Mouse (Mus musculus): Measurements from ENCODE around the gene Aldh3a1. TPM values are rescaled to one million over a fixed set of nuclear protein-coding genes. Genes with fewer than 3 reads are reported as not detected.
"Not testable (repeated sequence)": the region's sequence is repeated elsewhere in the genome, so short reads cannot be mapped to it uniquely, and the experiment has no call there.

The Aldh3a1 gene
- polyA plus RNA-seq, 1 experiment from 2014 or later = not detected

DNA sequence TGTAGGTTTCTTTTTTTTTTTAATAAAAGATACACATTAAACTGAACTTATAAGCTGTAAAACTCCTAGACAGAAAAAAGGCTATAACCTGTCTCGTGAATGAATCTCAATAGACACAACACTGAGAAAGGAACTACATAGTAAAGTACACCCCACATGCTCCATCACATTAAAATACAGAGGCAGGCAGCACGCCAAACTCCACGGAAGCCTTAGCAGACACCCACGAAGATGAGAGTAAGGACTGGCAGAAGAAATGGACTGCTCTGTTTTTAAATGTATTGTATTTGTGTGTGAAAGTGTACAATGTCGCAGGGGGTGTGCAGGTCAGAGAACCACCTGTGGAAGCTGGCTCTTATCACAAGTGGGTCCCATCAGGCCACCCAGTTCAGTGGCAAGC is 37.2 kb upstream of the Aldh3a1 start:
- H3K4me2 ChIP-seq (ENCODE audit: low read length) = no peak overlapping the region
- no peaks in the 10 kb centered on the region for H3K9me3 ChIP-seq (ENCODE audit: control insufficient read depth, low read length)
- peaks cover 32% of the 10 kb centered on the region for H3K36me3 ChIP-seq (ENCODE audit: control insufficient read depth, insufficient read depth, low read length)
- 81% methylated on average over 5 of the region's 5 CpGs for WGBS
- ATAC-seq (replicated peaks; ENCODE audit: low FRiP score, low TSS enrichment, low read depth) (no peak), DNase-seq (ENCODE audit: low spot score) (no peak)
- H3K4me1 ChIP-seq (replicated peaks; ENCODE audit: control insufficient read depth, insufficient read depth, low read length) = peaks cover 24% of the 10 kb centered on the region
- H3K27me3 ChIP-seq (replicated peaks; ENCODE audit: control insufficient read depth, insufficient read depth, low read length) = no peaks in the 10 kb centered on the region
- H3K4me3 ChIP-seq (ENCODE audit: low read depth, low read length) = no peak overlapping the region
- no peak overlapping the region for H3K9ac ChIP-seq (ENCODE audit: low read length)
- H3K27ac ChIP-seq (ENCODE audit: low read depth) = no peak overlapping the region

DNA sequence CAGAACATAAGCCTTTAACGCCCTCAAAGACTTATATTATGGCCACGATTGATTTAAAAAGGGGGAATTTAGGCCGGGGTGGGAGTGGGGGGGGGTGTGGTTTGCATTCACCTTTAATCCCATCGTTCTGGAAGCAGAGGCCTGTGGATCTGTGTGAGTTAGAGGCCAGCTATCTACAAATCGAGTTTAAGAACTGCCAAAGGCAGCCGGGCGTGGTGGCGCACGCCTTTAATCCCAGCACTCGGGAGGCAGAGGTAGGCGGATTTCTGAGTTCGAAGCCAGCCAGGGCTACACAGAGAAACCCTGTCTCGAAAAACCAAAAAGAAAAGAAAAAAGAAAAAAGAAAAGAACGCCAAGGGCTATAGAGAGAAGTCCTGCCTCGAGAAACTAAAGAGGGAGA is 33.9 kb upstream of the Aldh3a1 start:
- not testable (repeated sequence) for H3K9me3 ChIP-seq (ENCODE audit: control insufficient read depth, low read length); H3K27ac ChIP-seq (ENCODE audit: low read depth); H3K27me3 ChIP-seq (replicated peaks; ENCODE audit: control insufficient read depth, insufficient read depth, low read length); H3K9ac ChIP-seq (ENCODE audit: low read length); ATAC-seq (replicated peaks; ENCODE audit: low FRiP score, low TSS enrichment, low read depth); DNase-seq (ENCODE audit: low spot score); H3K36me3 ChIP-seq (ENCODE audit: control insufficient read depth, insufficient read depth, low read length)
- Histone ChIP-seq H3K4me1 (replicated peaks; ENCODE audit: control insufficient read depth, insufficient read depth, low read length) (peaks cover 24% of the 10 kb centered on the region), H3K4me3 (ENCODE audit: low read depth, low read length) (peak overlapping the region; percentile 100), H3K4me2 (ENCODE audit: low read length) (peak overlapping the region; percentile 53)
- 32% methylated on average over 15 of the region's 15 CpGs for WGBS

DNA sequence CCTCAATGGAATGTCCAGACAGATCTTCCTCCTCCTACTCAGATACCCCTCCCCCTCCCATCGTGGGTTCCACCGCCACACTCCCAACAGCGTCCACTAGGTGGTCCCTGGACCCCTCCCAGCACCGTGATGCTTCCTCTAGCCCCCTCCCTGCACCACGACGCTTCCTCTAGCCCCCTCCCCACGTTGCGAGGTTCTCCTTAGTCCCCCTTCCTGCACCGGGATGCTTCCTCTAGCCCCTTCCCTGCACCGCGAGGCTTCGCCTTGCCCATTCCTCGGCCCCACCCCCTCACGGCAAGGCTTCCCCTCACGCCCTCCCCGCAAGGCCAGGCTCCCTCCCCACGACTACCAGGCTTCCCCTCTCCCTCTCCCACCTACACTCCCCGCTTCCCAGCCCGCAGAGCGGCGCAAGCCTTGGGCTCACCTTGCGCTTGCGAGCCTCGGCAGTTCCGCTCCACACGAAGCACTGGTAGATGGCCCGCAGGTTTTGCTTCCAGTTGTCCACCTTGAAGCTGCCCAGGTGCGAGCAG is 33.0 kb upstream of the Aldh3a1 start:
- Histone ChIP-seq H3K9me3 (ENCODE audit: control insufficient read depth, low read length) (no peaks in the 10 kb centered on the region), H3K36me3 (ENCODE audit: control insufficient read depth, insufficient read depth, low read length) (no peaks in the 10 kb centered on the region), H3K4me1 (replicated peaks; ENCODE audit: control insufficient read depth, insufficient read depth, low read length) (peaks cover 21% of the 10 kb centered on the region), H3K4me3 (ENCODE audit: low read depth, low read length) (peak overlapping the region; percentile 100), H3K27me3 (replicated peaks; ENCODE audit: control insufficient read depth, insufficient read depth, low read length) (no peaks in the 10 kb centered on the region), H3K9ac (ENCODE audit: low read length) (peak overlapping the region; percentile 99), H3K4me2 (ENCODE audit: low read length) (peak overlapping the region; percentile 53), H3K27ac (ENCODE audit: low read depth) (peak overlapping the region; percentile 98)
- WGBS = under 1% methylated on average over 28 of the region's 28 CpGs
- DNase-seq (ENCODE audit: low spot score) = peak; percentile 94
- peak; percentile 38 for ATAC-seq (replicated peaks; ENCODE audit: low FRiP score, low TSS enrichment, low read depth)

DNA sequence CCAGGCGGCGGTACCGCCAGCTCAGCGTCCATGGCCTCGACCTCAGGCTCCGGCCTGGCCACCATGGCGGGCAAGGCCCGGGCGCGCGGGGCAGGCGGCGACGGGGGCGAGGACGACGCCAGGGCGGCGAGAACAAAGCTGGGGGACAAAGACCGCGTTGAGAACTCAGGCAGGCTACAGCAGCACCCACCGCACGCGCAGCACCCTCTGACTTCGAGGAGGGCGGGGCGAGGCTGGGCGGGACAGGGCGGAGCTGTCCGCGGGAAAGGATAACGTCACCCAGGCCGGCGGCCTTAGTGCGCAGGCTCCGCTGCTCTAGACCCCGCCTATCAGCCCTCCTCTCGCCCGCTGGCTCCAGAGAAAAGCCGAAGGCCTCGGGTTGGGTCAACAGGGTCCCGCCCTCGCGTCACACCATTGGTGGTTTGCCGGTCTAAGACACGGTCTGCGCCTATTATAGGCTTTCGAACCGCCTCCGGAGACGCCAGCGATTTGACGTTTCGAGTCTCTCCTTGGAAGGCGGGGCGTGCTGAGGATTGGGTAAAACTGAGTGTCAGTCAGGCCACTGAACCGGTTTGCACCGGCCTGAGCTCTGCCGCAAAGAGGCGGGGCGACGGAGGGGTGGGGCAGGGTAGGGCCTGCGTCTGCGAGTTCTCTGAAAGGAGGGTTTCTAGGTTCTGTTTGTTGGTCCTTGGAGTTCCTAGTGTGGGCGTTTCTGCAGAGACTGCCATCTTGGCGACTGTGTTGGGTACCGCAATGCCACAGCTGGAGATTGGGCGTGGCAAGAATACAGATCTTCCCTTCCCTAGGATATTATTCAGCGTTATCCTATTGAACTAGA is 32.3 kb upstream of the Aldh3a1 start, which contains the start of gene Usp22:
Gene Usp22, minus strand, starts transcription at position 235 of the 838 bp plus-strand sequence.
- DNase-seq (ENCODE audit: low spot score) (peak; percentile 98), ATAC-seq (replicated peaks; ENCODE audit: low FRiP score, low TSS enrichment, low read depth) (peak; percentile 98)
- Histone ChIP-seq H3K27me3 (replicated peaks; ENCODE audit: control insufficient read depth, insufficient read depth, low read length) (no peaks in the 10 kb centered on the region), H3K36me3 (ENCODE audit: control insufficient read depth, insufficient read depth, low read length) (no peaks in the 10 kb centered on the region), H3K4me1 (replicated peaks; ENCODE audit: control insufficient read depth, insufficient read depth, low read length) (peaks cover 21% of the 10 kb centered on the region), H3K9ac (ENCODE audit: low read length) (peak within 1 kb of the TSS; percentile 99), H3K4me2 (ENCODE audit: low read length) (peak within 1 kb of the TSS; percentile 53), H3K4me3 (ENCODE audit: low read depth, low read length) (peak within 1 kb of the TSS; percentile 100), H3K9me3 (ENCODE audit: control insufficient read depth, low read length) (no peaks in the 10 kb centered on the region), H3K27ac (ENCODE audit: low read depth) (peak within 1 kb of the TSS; percentile 98)
- under 1% methylated on average over 65 of the region's 69 CpGs for WGBS

DNA sequence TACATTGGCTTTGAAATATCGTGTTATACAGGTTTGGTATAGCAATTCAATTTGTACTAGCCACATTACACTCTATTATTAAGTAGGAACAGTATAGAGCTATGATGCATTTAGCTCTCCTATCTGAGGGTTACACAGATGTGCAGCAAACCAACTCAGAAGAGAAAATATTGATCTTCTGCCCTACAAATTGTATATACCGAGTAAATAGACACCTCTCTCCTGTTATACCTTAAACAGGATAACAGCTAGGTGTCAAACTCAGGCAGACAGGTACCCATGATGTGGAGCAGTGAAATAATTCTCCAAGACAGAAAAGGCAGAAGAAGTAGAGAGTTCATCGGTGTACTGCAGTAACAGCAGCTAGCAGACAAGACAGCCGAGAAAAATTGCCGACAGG is 31.6 kb upstream of the Aldh3a1 start:
- Histone ChIP-seq H3K4me2 (ENCODE audit: low read length) (peak overlapping the region; percentile 47), H3K27ac (ENCODE audit: low read depth) (no peak overlapping the region), H3K4me1 (replicated peaks; ENCODE audit: control insufficient read depth, insufficient read depth, low read length) (peaks cover 21% of the 10 kb centered on the region), H3K9me3 (ENCODE audit: control insufficient read depth, low read length) (no peaks in the 10 kb centered on the region), H3K36me3 (ENCODE audit: control insufficient read depth, insufficient read depth, low read length) (no peaks in the 10 kb centered on the region), H3K27me3 (replicated peaks; ENCODE audit: control insufficient read depth, insufficient read depth, low read length) (no peaks in the 10 kb centered on the region), H3K4me3 (ENCODE audit: low read depth, low read length) (peak overlapping the region; percentile 100), H3K9ac (ENCODE audit: low read length) (no peak overlapping the region)
- WGBS = 74% methylated on average over 5 of the region's 5 CpGs
- DNase-seq (ENCODE audit: low spot score) = no peak
- no peak for ATAC-seq (replicated peaks; ENCODE audit: low FRiP score, low TSS enrichment, low read depth)

DNA sequence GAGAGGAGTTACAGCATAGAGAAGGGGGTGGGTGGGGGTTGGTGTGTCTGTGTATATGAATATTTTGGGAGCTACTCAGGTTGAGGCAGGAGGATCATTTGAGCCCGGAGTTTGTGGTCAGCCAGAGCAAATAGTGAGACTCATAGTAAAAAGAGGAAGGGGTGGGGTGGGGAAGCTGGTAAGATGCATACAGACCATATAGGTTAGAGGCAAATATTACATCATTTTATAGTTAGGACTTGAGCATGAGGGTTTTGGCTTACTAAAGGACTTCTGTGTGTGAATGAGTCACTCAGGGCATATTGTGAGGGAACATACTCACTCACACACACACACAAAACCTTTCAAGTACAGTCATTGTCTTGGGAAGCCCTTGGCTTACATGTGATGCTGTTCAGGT is 31.0 kb upstream of the Aldh3a1 start:
- ATAC-seq (replicated peaks; ENCODE audit: low FRiP score, low TSS enrichment, low read depth) = no peak
- no peak overlapping the region for H3K9ac ChIP-seq (ENCODE audit: low read length)
- no peaks in the 10 kb centered on the region for H3K36me3 ChIP-seq (ENCODE audit: control insufficient read depth, insufficient read depth, low read length)
- no peak overlapping the region for H3K4me3 ChIP-seq (ENCODE audit: low read depth, low read length)
- WGBS = 88% methylated on average over 1 of the region's 1 CpGs
- peaks cover 16% of the 10 kb centered on the region for H3K4me1 ChIP-seq (replicated peaks; ENCODE audit: control insufficient read depth, insufficient read depth, low read length)
- H3K27ac ChIP-seq (ENCODE audit: low read depth) = no peak overlapping the region
- no peak for DNase-seq (ENCODE audit: low spot score)
- H3K27me3 ChIP-seq (replicated peaks; ENCODE audit: control insufficient read depth, insufficient read depth, low read length) = no peaks in the 10 kb centered on the region
- H3K4me2 ChIP-seq (ENCODE audit: low read length) = no peak overlapping the region
- no peaks in the 10 kb centered on the region for H3K9me3 ChIP-seq (ENCODE audit: control insufficient read depth, low read length)

DNA sequence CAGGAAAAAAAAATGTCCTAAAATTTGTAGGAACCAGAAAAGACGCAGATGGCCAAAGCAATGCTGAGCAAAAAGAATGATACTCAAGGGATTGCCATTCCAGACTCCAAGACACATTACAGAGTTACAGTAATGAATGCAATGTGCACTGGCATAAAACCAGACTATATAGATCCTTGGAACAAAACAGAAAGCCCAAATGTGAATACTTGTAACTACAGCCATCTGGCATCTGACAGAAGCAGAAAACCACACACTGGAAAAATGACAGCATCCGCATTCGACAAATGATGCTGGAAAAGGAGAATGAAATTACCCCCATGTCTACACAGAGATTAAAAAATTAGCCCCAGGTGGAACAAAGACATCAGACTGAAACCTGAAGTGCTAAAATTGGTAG is 27.0 kb upstream of the Aldh3a1 start:
- H3K4me2 ChIP-seq (ENCODE audit: low read length) = no peak overlapping the region
- H3K27me3 ChIP-seq (replicated peaks; ENCODE audit: control insufficient read depth, insufficient read depth, low read length) = no peaks in the 10 kb centered on the region
- H3K9ac ChIP-seq (ENCODE audit: low read length) = no peak overlapping the region
- ATAC-seq (replicated peaks; ENCODE audit: low FRiP score, low TSS enrichment, low read depth) (no peak), DNase-seq (ENCODE audit: low spot score) (no peak)
- no peaks in the 10 kb centered on the region for H3K9me3 ChIP-seq (ENCODE audit: control insufficient read depth, low read length)
- 87% methylated on average over 3 of the region's 3 CpGs for WGBS
- no peak overlapping the region for H3K4me3 ChIP-seq (ENCODE audit: low read depth, low read length)
- H3K27ac ChIP-seq (ENCODE audit: low read depth) = no peak overlapping the region
- H3K4me1 ChIP-seq (replicated peaks; ENCODE audit: control insufficient read depth, insufficient read depth, low read length) = no peaks in the 10 kb centered on the region; the same call in 1 of the 2 replicates
- no peaks in the 10 kb centered on the region for H3K36me3 ChIP-seq (ENCODE audit: control insufficient read depth, insufficient read depth, low read length)

DNA sequence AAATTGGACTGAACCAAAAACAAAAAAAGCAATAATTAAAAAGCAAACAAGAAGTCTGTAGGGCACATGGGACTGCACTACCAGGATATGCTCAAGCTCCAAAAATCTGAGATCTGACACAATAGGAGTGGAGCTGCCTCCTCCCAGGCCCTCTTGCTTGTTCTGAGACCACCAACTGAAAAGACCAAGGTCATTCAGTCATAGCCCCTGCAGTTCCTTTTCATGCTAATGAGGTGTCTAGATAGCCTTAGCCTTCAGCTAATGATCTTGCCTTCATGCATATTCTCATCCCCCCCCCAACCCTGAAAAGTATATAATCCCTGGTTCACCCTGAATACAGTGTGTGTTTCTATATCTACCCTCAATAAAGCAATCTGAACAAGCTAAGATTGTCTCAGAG is 25.7 kb upstream of the Aldh3a1 start:
- H3K4me1 ChIP-seq (replicated peaks; ENCODE audit: control insufficient read depth, insufficient read depth, low read length) = no peaks in the 10 kb centered on the region
- no peaks in the 10 kb centered on the region for H3K36me3 ChIP-seq (ENCODE audit: control insufficient read depth, insufficient read depth, low read length)
- H3K4me3 ChIP-seq (ENCODE audit: low read depth, low read length) = no peak overlapping the region
- H3K9me3 ChIP-seq (ENCODE audit: control insufficient read depth, low read length) = no peaks in the 10 kb centered on the region
- no peak overlapping the region for H3K27ac ChIP-seq (ENCODE audit: low read depth)
- H3K27me3 ChIP-seq (replicated peaks; ENCODE audit: control insufficient read depth, insufficient read depth, low read length) = no peaks in the 10 kb centered on the region
- ATAC-seq (replicated peaks; ENCODE audit: low FRiP score, low TSS enrichment, low read depth) (no peak), DNase-seq (ENCODE audit: low spot score) (no peak)
- H3K9ac ChIP-seq (ENCODE audit: low read length) = no peak overlapping the region
- no peak overlapping the region for H3K4me2 ChIP-seq (ENCODE audit: low read length)

DNA sequence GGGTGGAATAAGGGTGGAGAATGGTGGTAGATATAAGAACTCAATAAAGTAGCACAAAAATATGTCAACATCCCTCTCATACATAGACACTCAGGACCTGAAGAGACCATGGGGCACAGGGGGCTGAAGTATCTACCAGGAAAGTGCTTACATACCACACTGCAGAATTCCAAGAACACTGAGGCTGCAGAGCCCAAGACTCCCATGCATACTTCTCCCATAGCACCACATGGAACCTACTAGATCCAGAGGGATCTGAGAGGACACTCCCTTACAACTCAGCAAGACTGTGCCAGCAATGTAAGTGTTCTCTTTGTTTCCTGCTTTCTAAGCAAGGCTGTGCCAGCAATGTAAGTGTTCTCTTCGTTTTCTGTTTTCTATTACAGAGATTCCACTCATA is 23.5 kb upstream of the Aldh3a1 start:
- 96% methylated on average over 1 of the region's 1 CpGs for WGBS
- DNase-seq (ENCODE audit: low spot score) (no peak), ATAC-seq (replicated peaks; ENCODE audit: low FRiP score, low TSS enrichment, low read depth) (no peak)
- Histone ChIP-seq H3K4me1 (replicated peaks; ENCODE audit: control insufficient read depth, insufficient read depth, low read length) (no peaks in the 10 kb centered on the region), H3K4me2 (ENCODE audit: low read length) (no peak overlapping the region), H3K9me3 (ENCODE audit: control insufficient read depth, low read length) (no peaks in the 10 kb centered on the region), H3K27me3 (replicated peaks; ENCODE audit: control insufficient read depth, insufficient read depth, low read length) (no peaks in the 10 kb centered on the region), H3K4me3 (ENCODE audit: low read depth, low read length) (no peak overlapping the region), H3K27ac (ENCODE audit: low read depth) (no peak overlapping the region), H3K36me3 (ENCODE audit: control insufficient read depth, insufficient read depth, low read length) (no peaks in the 10 kb centered on the region), H3K9ac (ENCODE audit: low read length) (no peak overlapping the region)
